Mouse (Mus musculus) c-Kit-positive CD71-negative TER-119-negative erythroid progenitor cells, embryonic 14.5 days (primary cell): ENCODE data around the gene Pcnt.

ENCODE experiments used
- DNase-seq: peaks from one replicate; pipeline ENCODE4 v3.0.0-alpha.2; 2013; ENCODE audit warnings: low read depth

The Pcnt gene

GRCm38 (mm10) chr10:76442178-76443088, at the start of gene Pcnt:
Gene Pcnt (minus strand): TSS chr10:76442786.
- peak; percentile 97 for DNase-seq

DNA sequence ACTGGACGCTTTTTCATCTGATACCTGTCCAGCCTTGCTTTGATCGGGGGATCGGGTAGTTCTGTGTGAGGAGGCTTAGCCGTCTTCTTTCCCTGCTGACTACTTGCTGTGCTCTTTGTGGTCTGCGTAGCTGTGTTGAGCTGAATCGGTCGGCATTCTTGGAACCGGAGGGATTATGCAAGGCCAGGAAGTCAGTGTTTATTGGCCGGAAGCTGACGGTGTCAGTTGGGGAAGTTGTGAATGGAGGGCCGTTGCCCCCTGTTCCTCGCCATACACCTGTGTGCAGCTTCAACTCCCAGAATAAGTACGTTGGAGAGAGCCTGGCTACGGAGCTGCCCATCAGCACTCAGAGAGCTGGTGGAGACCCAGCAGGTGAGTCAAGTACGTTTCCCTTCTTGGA, 46.6 kb upstream of the Pcnt start:
- no peak for DNase-seq

DNA sequence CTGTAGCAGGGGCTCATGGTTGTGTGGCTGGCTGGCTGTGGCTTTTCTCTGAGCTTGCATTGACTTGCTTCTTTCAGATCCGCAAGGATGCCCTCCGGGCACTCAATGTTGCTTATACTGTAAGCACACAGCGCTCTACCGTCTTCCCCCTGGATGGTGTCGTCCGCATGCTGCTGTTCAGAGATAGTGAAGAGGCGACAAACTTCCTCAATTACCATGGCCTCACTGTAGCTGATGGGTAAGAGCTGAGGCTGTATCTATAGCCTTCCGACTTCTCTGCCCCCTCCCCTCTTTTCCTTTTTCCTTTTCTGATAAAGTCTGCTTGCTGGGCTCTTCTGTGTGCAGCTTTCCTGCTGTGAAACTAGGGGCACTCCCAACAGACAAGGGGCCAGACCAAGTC, 45.7 kb upstream of the Pcnt start:
- no peak for DNase-seq

DNA sequence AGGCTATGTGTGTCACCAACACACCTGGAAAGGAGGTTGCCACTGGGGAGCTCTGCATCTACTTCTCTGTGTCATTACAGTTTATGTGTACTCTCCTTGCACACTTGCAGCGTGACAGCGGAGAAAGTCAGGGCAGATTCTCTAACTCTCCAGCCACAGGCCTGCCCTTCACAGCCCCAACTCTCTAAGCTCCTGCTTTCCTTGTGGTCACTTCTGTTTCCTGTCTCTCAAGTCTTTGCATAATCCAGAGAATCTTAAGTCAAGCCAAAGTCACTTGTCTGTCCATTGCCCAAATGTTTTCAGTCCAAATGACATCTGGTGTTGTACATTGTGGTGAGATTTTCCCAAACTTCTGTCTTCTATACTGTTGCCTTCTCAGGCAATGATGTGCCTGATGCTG, 43.7 kb upstream of the Pcnt start:
- DNase-seq = no peak

GRCm38 (mm10) chr10:76481480-76481879, 38.9 kb upstream of the Pcnt start:
- no peak for DNase-seq

- no peak for DNase-seq
Measured at GRCm38 (mm10) chr10:76480851-76481250, 38.3 kb upstream of the Pcnt start.

DNA sequence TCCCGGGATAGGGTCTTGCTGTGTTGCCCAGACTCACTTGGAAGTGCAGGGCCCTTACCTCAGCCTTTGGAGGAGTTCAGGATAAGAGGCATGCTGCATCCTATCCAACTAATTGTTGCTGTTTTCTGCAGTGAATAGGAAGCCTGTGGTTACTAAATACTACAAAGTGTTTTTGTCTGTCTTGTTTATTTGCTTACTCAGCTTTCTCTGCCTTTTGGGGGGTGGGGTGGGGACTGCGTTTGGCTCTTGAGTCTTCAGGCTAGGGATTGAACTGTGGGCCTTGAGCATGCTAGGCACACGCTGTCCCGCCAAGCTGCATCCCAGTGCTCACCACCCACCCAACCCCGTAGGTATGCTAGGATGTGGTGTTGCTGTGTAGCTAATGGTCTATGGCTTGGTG, 31.2 kb upstream of the Pcnt start:
- no peak for DNase-seq

- peak; percentile 85 for DNase-seq
Measured at GRCm38 (mm10) chr10:76468203-76469162, 25.9 kb upstream of the Pcnt start, which contains the start of the genes Mcm3ap and Ybey. Gene Mcm3ap (plus strand): TSS chr10:76468927. Gene Ybey (minus strand): TSS chr10:76469114.

DNA sequence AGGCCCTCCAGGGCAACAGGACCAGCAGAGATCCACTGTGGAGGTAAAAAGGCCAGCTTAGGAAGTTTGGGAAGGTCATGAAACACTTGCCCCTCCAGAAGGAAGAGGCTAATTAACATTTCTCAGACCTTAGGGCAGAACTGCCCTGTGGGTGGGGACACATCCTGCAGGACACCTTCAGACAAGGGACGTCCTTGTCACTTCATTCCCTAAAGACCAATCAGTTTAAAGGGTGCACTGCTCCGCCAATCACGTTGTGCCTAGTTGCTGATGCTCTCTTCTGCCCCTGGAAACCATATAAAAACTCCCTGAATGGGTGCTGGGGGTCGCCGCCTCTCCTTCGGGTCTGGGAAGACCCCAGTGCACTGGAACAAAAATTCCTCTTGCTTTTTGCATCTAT, 20.1 kb upstream of the Pcnt start:
- DNase-seq = no peak

- DNase-seq = no peak
Measured at GRCm38 (mm10) chr10:76462312-76462711, 19.7 kb upstream of the Pcnt start.

GRCm38 (mm10) chr10:76461255-76461654, 18.7 kb upstream of the Pcnt start:
- no peak for DNase-seq

DNA sequence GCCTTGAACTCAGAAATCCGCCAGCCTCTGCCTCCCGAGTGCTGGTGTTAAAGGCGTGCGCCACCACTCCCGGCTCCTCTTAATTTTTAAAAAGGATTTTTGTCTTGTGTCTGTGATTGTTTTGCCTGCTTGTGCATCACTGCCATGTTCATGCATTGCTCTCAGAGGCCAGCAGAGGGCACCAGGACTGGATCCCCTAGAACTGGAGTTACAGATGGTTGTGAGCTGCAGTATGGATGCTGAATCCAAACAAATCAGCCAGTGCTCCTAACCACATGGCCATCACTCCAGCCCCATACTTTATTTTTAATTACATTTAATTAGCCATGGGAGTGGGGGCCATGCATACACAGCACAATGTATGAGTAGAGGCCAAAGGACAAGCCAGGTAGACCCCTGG, 12.7 kb upstream of the Pcnt start:
- no peak for DNase-seq

DNA sequence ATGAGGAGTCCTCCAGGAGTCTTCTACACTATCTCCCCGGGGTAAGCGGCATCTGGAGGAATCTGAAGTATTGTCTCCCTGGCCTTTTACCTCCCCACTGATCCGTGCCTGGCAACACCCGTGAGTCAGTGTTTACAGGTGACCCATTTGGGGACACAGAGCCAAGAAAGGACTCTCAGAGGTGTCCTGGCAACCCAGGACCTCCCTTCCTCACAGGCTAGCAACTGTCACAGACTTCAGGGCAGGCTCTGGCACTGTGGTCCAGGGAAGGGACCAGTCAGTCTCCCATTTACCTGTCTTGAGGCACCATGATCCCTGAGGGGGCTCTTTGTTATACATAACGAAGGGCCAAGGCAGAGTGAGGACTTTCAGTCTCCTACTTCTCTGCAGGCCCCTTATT, 6.3 kb upstream of the Pcnt start, which contains the start of gene 2610028H24Rik:
Gene 2610028H24Rik (plus strand): TSS at position 231 of the 400 bp plus-strand sequence.
- DNase-seq = no peak

GRCm38 (mm10) chr10:76447406-76448229, 5.0 kb upstream of the Pcnt start:
- DNase-seq = no peak

GRCm38 (mm10) chr10:76445996-76446681, 3.6 kb upstream of the Pcnt start:
- DNase-seq = no peak

DNA sequence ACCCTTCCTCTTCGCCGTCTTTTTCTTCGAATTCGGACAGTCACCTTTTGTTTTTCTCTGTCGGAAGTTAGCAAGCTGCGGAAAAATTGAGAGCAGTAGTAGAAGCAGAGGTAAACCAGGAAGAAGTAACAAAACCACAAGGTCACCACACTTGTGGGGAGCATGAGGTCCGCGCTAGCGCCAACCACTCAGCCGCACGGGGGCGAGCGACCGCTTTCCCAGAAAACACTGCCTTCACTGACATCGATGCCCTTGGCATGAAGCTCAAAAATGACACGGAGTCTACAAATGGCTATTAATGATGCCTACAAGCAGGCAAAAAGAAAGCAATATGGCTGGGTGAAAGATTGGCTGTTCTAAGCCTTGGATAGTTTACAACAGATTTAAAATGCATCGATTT, 2.3 kb downstream of the Pcnt start, which contains the start of gene AC141477.1:
Gene AC141477.1 (minus strand): TSS at position 164 of the 400 bp plus-strand sequence.
- no peak for DNase-seq

GRCm38 (mm10) chr10:76439107-76439890, 3.3 kb downstream of the Pcnt start:
- DNase-seq = no peak

- no peak for DNase-seq
Measured at GRCm38 (mm10) chr10:76433925-76434324, 8.7 kb downstream of the Pcnt start.

DNA sequence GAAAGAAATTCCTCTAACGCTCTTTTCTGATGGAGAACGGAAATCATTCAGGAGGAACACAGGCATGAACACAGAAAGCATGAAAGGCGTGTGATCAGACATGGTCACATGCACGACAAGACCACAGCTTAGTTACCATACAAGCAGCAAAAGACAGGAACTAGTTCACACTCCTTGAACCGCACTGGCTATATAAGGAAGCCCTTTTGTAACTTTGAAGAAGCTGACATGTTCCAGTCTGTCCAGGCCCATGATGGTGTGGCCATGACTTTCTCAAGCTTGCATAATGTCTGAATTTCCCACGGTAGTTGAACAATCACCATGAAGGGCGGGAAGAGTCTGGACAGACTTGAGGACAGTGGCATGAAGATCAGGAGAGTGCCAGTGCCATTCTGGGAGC, 16.9 kb downstream of the Pcnt start:
- no peak for DNase-seq

GRCm38 (mm10) chr10:76416811-76417210, 25.8 kb downstream of the Pcnt start:
- no peak for DNase-seq
